Mouse (Mus musculus) kidney, adult 2 months (tissue): Measurements from ENCODE around the gene Prpf3.

Source experiments
- CTCF ChIP-seq: fragments of 200-500 bp; conservative IDR thresholded peaks from 2 replicates; pipeline ENCODE4 v1.5.1; 2011; ENCODE audit warnings: low read depth, mild to moderate bottlenecking, control low read depth, low read length, moderate library complexity, mixed read lengths; ENCODE audit not compliant: insufficient read depth, insufficient read length
- POLR2A ChIP-seq: fragments of 200-500 bp; IDR thresholded peaks from one replicate; pipeline ENCODE4 v1.6.1; 2011; ENCODE audit warnings: low read depth, low read length, control low read depth

- no peak for TF ChIP-seq CTCF
- TF ChIP-seq POLR2A, result no peak
Observed at GRCm38 (mm10) chr3:95879063-95879462, 23.4 kb upstream of the Prpf3 start.
